Mouse (Mus musculus): ENCODE measurements at regions not wholly inside any gene's neighbourhood (a gene's known extent, or its start where the extent isn't known, plus 50 kb on each side); places are given as distances from the start of the nearest gene placed in this dataset.

DNA sequence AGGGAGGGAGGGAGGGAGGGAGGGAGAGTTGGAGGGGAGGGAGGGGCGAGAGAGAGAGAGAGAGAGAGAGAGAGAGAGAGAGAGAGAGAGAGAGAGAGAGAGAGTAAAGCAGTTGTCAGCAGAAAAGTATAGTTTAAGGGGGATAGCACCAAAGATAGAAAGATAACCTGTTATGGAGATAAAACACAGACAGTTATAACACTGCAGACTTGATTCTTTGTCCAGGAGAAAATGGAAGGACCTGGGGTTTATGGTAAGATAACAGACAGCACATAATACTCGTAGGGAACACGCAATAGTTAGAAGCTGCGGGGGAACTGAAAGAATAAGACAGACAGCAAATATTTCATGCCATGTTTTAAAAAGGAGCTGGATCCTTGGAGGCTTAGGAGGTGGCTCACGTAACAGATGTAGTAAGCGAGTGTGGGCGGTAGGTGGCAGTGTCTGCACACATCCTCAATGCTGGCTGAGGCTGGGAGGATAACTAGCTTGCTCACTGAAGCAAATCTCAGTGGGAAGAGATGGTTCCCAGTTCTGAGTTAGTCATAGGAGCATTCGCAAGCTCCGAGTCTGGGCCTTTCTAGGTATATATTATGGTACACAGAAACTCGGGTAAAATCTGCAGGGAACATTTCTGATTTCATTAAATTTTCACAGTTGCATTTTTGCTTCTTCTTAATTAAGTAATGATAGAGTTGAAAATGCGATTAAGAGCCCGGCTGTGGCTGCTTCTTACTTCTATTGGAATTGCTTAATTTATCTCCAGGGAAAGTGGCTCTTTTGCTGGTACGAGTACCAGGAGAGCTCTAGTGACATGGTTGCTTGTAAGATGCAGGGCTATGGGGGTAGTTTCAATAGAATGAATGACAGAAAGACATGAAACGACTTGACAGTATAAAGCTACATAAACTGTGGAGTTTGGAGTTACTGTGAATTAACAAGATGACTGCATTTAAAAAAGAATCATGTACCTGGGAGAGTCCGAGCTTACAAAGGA lies 157.6 kb upstream of the Rgs1 start:
- peak; percentile 71 for DNase-seq
- Histone ChIP-seq H3K27ac (ENCODE audit: control insufficient read depth, insufficient read depth, low read length) (no peak overlapping the region), H3K27me3 (ENCODE audit: control insufficient read depth, insufficient read depth, low read length) (no peaks in the 10 kb centered on the region), H3K4me1 (replicated peaks; ENCODE audit: control insufficient read depth, insufficient read depth, low read length) (no peaks in the 10 kb centered on the region), H3K36me3 (ENCODE audit: control insufficient read depth, insufficient read depth, low read length) (no peaks in the 10 kb centered on the region), H3K4me3 (ENCODE audit: control insufficient read depth, insufficient read depth, low read length) (no peak overlapping the region)
- WGBS: 39% methylated on average over 14 of the region's 15 CpGs
- TF ChIP-seq CTCF (IDR thresholded peaks at IDR 0.05; ENCODE audit: borderline replicate concordance, control insufficient read depth, extremely low read depth, insufficient read depth, low read length, poor library complexity): peak; percentile 67; the same call in 1 of the 2 replicates
- no peak for TF ChIP-seq POLR2A (IDR thresholded peaks at IDR 0.05; ENCODE audit: control insufficient read depth, extremely low read depth, insufficient read depth, low read length, poor library complexity)

GRCm38 (mm10) chr1:144405724-144406123 lies 156.7 kb upstream of the Rgs1 start:
- TF ChIP-seq POLR2A (IDR thresholded peaks at IDR 0.05; ENCODE audit: control insufficient read depth, extremely low read depth, insufficient read depth, low read length, poor library complexity): no peak
- TF ChIP-seq CTCF (IDR thresholded peaks at IDR 0.05; ENCODE audit: borderline replicate concordance, control insufficient read depth, extremely low read depth, insufficient read depth, low read length, poor library complexity): no peak
- DNase-seq: no peak
- Histone ChIP-seq H3K4me3 (ENCODE audit: control insufficient read depth, insufficient read depth, low read length) (no peak overlapping the region), H3K4me1 (replicated peaks; ENCODE audit: control insufficient read depth, insufficient read depth, low read length) (no peaks in the 10 kb centered on the region), H3K36me3 (ENCODE audit: control insufficient read depth, insufficient read depth, low read length) (no peaks in the 10 kb centered on the region), H3K27me3 (ENCODE audit: control insufficient read depth, insufficient read depth, low read length) (no peaks in the 10 kb centered on the region), H3K27ac (ENCODE audit: control insufficient read depth, insufficient read depth, low read length) (no peak overlapping the region)

GRCm38 (mm10) chr1:144405031-144405430 lies 156.0 kb upstream of the Rgs1 start:
- Histone ChIP-seq H3K27ac (ENCODE audit: control insufficient read depth, insufficient read depth, low read length) (no peak overlapping the region), H3K4me3 (ENCODE audit: control insufficient read depth, insufficient read depth, low read length) (no peak overlapping the region), H3K4me1 (replicated peaks; ENCODE audit: control insufficient read depth, insufficient read depth, low read length) (no peaks in the 10 kb centered on the region), H3K27me3 (ENCODE audit: control insufficient read depth, insufficient read depth, low read length) (no peaks in the 10 kb centered on the region), H3K36me3 (ENCODE audit: control insufficient read depth, insufficient read depth, low read length) (no peaks in the 10 kb centered on the region)
- WGBS: 67% methylated on average over 3 of the region's 3 CpGs
- TF ChIP-seq POLR2A (IDR thresholded peaks at IDR 0.05; ENCODE audit: control insufficient read depth, extremely low read depth, insufficient read depth, low read length, poor library complexity): no peak
- TF ChIP-seq CTCF (IDR thresholded peaks at IDR 0.05; ENCODE audit: borderline replicate concordance, control insufficient read depth, extremely low read depth, insufficient read depth, low read length, poor library complexity): no peak
- no peak for DNase-seq

DNA sequence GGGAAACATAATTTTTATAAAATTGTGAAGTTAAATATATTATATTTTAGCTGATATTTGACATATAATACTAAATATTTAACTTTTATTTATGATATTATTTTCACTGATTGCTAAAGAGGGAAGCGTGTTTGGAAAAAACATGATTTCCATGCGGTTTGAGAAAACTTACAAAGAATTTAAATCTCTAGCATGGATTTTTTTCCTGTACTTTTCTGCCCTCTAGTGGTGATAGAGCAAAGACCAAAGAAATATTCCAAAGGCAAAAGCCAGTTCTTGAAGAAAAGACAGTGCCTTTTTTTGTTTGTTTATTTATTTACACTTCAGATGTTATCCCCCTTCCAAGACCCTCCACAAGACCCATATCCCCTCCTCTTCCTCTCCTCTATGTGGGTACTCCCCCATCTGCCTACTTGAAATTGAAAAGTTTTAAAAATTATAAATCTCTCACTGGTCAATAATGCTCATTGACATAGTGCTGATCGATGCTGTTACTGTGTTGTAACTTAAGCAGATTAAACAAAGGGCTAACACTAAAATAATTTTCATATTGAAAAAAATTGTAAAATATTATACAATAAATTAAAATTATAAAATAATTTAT lies 131.1 kb upstream of the Rgs1 start:
- no peak for DNase-seq
- no peak for TF ChIP-seq POLR2A (IDR thresholded peaks at IDR 0.05; ENCODE audit: control insufficient read depth, extremely low read depth, insufficient read depth, low read length, poor library complexity)
- no peak for TF ChIP-seq CTCF (IDR thresholded peaks at IDR 0.05; ENCODE audit: borderline replicate concordance, control insufficient read depth, extremely low read depth, insufficient read depth, low read length, poor library complexity)

DNA sequence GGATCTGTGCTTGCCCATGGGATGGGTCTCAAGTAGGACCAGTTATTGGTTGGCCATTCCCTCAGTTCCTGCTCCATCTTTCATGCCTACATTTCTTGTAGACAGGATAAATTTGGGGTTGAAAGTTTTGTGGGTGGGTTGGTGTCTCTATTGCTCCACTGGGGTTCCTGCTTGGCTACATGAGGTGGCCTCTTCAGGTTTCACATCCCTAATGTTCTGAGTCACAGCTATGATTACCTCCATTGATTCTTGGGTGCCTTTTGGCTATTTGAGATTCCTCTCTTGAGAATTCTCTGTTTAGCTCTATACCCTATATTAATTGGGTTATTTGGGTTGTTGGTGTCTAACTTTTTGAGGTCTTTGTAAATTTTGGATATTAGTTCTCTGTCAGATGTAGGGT lies 125.1 kb upstream of the Rgs1 start:
- H3K4me1 ChIP-seq (replicated peaks; ENCODE audit: control insufficient read depth, insufficient read depth, low read length): no peaks in the 10 kb centered on the region
- no peak overlapping the region for H3K27ac ChIP-seq (ENCODE audit: control insufficient read depth, insufficient read depth, low read length)
- DNase-seq: no peak
- H3K27me3 ChIP-seq (ENCODE audit: control insufficient read depth, insufficient read depth, low read length): no peaks in the 10 kb centered on the region
- H3K36me3 ChIP-seq (ENCODE audit: control insufficient read depth, insufficient read depth, low read length): no peaks in the 10 kb centered on the region
- H3K4me3 ChIP-seq (ENCODE audit: control insufficient read depth, insufficient read depth, low read length): no peak overlapping the region
- TF ChIP-seq CTCF (IDR thresholded peaks at IDR 0.05; ENCODE audit: borderline replicate concordance, control insufficient read depth, extremely low read depth, insufficient read depth, low read length, poor library complexity): no peak
- no peak for TF ChIP-seq POLR2A (IDR thresholded peaks at IDR 0.05; ENCODE audit: control insufficient read depth, extremely low read depth, insufficient read depth, low read length, poor library complexity)

More for the DNA sequence above, 131.1 kb upstream of the Rgs1 start:
- Histone ChIP-seq H3K4me3 (ENCODE audit: control insufficient read depth, insufficient read depth, low read length) (no peak overlapping the region), H3K36me3 (ENCODE audit: control insufficient read depth, insufficient read depth, low read length) (no peaks in the 10 kb centered on the region), H3K27ac (ENCODE audit: control insufficient read depth, insufficient read depth, low read length) (no peak overlapping the region), H3K4me1 (replicated peaks; ENCODE audit: control insufficient read depth, insufficient read depth, low read length) (no peaks in the 10 kb centered on the region), H3K27me3 (ENCODE audit: control insufficient read depth, insufficient read depth, low read length) (no peaks in the 10 kb centered on the region)
- 41% methylated on average over 3 of the region's 3 CpGs for WGBS

- no peak for DNase-seq
- TF ChIP-seq POLR2A (IDR thresholded peaks at IDR 0.05; ENCODE audit: control insufficient read depth, extremely low read depth, insufficient read depth, low read length, poor library complexity) (no peak), CTCF (IDR thresholded peaks at IDR 0.05; ENCODE audit: borderline replicate concordance, control insufficient read depth, extremely low read depth, insufficient read depth, low read length, poor library complexity) (no peak)
- H3K4me3 ChIP-seq (ENCODE audit: control insufficient read depth, insufficient read depth, low read length): no peak overlapping the region
Measured at GRCm38 (mm10) chr1:144367492-144367891, 118.5 kb upstream of the Rgs1 start.

More at GRCm38 (mm10) chr1:144367492-144367891, 118.5 kb upstream of the Rgs1 start:
- WGBS: 93% methylated on average over 3 of the region's 3 CpGs
- Histone ChIP-seq H3K4me1 (replicated peaks; ENCODE audit: control insufficient read depth, insufficient read depth, low read length) (no peaks in the 10 kb centered on the region), H3K36me3 (ENCODE audit: control insufficient read depth, insufficient read depth, low read length) (no peaks in the 10 kb centered on the region), H3K27me3 (ENCODE audit: control insufficient read depth, insufficient read depth, low read length) (no peaks in the 10 kb centered on the region), H3K27ac (ENCODE audit: control insufficient read depth, insufficient read depth, low read length) (no peak overlapping the region)

Measured in thymus, adult 2 months (tissue).